Mouse (Mus musculus) lung, embryonic 16.5 days (tissue): ENCODE results near the gene Pten. TPM values are rescaled to one million over a fixed set of nuclear protein-coding genes. Genes with fewer than 3 reads are reported as not detected.
A peak's percentile ranks its signal among the peaks of the same experiment; 100 is the strongest.

ENCODE experiments used
- ATAC-seq: fragments of 200-750 bp; cut with Nextera tagmentation; 2 replicates; pipeline ENCODE4 v1.8.0; 2017; ENCODE audit warnings: low read depth, mild to moderate bottlenecking, moderate library complexity
- H3K27ac ChIP-seq: fragments of 300-500 bp; sonication (generic); 2 replicates; pipeline ENCODE4 v1.5.1; 2014; ENCODE audit warnings: mild to moderate bottlenecking, control low read depth, low read length
- H3K27me3 ChIP-seq: fragments of 300-500 bp; sonication (generic); 2 replicates; pipeline ENCODE4 v1.6.1; 2014; ENCODE audit warnings: low read depth, low read length, mixed read lengths; ENCODE audit not compliant: control insufficient read depth, insufficient read depth
- H3K36me3 ChIP-seq: fragments of 300-500 bp; sonication (generic); 2 replicates; pipeline ENCODE4 v1.6.1; 2014; ENCODE audit warnings: low read length; ENCODE audit not compliant: control insufficient read depth, insufficient read depth
- H3K4me1 ChIP-seq: fragments of 300-500 bp; sonication (generic); replicated peaks from 2 replicates; pipeline ENCODE4 v1.6.1; 2014; ENCODE audit warnings: low read length, mixed read lengths; ENCODE audit not compliant: control insufficient read depth, insufficient read depth
- H3K4me2 ChIP-seq: fragments of 300-500 bp; sonication (generic); 2 replicates; pipeline ENCODE4 v1.6.1; 2014; ENCODE audit warnings: low read depth, low read length, control low read depth
- H3K4me3 ChIP-seq: fragments of 300-500 bp; sonication (generic); 2 replicates; pipeline ENCODE4 v1.5.1; 2014; ENCODE audit warnings: mild to moderate bottlenecking, low read length, control low read depth
- H3K9ac ChIP-seq: fragments of 300-500 bp; sonication (generic); 2 replicates; pipeline ENCODE4 v1.6.1; 2014; ENCODE audit warnings: low read length, control low read depth
- H3K9me3 ChIP-seq: fragments of 300-500 bp; sonication (generic); 2 replicates; pipeline ENCODE4 v1.6.1; 2016; ENCODE audit warnings: low read length; ENCODE audit not compliant: control insufficient read depth
- WGBS: fragments of 180-500 bp; shearing (Covaris S2); extraction: QIAGEN DNeasy Blood & Tissue Kit; methylation state at CpG from one replicate; pipeline ENCODE4 v1.1.7; 2014; 5-methylcytosine and 5-hydroxymethylcytosine counted together
- polyA plus RNA-seq: library from polyadenylated mRNA; unstranded; fragments of >200 nt; fragmentation: Nextera tagmentation; extraction: Ambion mirVana; gene quantifications from 2 replicates; pipeline ENCODE4 v1.2.1, GENCODE M21; 2015

Gene Pten
- polyA plus RNA-seq, 1 experiment from 2014 or later = 9.5 TPM

DNA sequence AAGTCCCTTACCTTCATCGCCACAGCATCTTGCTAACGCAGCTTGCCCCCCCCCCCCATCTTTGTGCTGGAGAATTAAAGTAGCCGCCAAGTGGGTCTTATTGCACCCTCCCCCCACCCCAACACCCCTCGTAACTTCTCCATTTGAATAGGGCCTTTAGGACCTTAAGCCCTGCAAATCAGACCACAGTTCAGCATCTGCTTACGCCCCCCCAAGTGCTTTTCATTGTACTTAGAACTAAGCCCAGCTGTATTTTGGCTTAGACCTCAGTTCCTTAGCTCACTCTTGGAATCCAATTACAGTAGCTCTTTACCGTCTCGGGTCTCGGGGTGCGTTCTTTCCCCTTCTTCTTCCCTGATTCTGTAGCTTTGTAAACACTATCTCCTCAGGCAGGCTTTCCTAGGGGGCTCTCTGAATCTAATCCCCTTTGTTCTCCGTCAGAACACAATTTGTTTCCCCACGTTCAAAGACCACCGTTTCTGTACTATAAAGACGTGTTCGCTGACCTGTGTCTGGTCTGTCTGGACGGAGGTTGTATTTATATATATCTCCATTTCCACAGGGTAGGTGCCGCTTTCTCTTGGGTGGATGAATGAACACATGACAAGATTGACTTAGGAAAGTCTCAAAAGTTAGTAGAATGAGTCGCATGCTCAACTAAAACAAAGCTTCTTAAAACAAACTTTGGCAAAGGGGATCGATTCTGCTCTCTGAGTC, 110.0 kb downstream of the Pten start:
- H3K27me3 ChIP-seq = no peaks in the 10 kb centered on the region
- H3K27ac ChIP-seq = no peak overlapping the region
- H3K9me3 ChIP-seq = no peaks in the 10 kb centered on the region
- peak overlapping the region; percentile 2; the same call in 1 of the 2 replicates for H3K4me3 ChIP-seq
- no peaks in the 10 kb centered on the region for H3K36me3 ChIP-seq
- H3K9ac ChIP-seq = no peak overlapping the region
- peak overlapping the region; percentile 45 for H3K4me2 ChIP-seq
- WGBS = 13% methylated on average over 18 of the region's 18 CpGs
- ATAC-seq = no peak
- peaks cover 4% of the 10 kb centered on the region; the same call in 1 of the 2 replicates for H3K4me1 ChIP-seq

DNA sequence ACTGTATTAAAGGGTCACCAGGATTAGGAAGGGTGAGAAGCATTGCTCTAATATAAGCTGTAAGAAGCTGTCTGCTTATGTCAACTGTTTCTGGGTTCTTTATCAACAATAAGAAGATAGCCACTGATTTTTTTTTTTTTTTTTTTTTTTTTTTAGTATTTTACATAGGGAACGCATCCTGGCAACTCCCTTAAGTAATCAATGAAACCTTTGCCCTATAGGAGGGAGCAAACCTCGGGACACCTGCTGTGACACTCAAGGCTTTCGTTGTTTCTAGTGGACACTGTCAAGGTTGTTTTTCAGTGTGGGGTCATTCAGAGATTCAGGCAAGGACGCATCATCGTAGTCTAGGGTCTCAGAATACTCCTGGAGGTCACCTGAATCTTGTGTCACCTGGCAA, 111.3 kb downstream of the Pten start:
- Histone ChIP-seq H3K9ac (no peak overlapping the region), H3K27ac (no peak overlapping the region), H3K4me2 (no peak overlapping the region), H3K36me3 (no peaks in the 10 kb centered on the region), H3K4me1 (peaks cover 4% of the 10 kb centered on the region; the same call in 1 of the 2 replicates), H3K27me3 (no peaks in the 10 kb centered on the region), H3K9me3 (no peaks in the 10 kb centered on the region), H3K4me3 (no peak overlapping the region)
- no peak for ATAC-seq
- 61% methylated on average over 5 of the region's 5 CpGs for WGBS

DNA sequence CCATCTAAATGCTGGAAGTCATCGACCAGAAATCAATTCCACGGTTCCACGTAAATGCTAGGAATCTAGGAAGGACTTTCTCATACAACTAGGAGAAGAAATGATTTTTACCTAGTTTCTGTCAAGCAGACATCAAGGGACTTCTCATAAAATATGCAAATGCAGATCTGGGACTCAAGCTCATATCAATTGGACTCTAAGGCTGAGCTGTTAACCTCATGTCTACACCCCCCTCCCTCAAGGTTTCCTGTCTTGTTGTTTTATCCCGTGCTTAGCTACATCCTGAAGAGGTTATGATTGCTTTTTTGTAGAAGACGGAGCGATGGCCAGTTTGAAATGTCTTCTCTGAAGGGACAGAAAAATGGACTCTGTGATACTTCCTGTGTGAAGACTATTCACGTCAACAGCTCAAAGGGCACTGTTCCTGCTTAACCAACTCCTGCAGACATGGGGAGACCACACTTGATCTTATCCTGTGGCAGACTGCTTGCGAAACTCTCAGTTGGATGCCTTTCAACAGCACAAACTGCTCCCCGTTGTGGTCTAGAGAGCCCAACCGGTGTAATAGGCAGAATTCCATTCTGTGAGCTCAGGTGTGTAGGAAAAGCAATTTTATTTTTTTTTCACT, 111.9 kb downstream of the Pten start:
- H3K9me3 ChIP-seq = no peaks in the 10 kb centered on the region
- H3K9ac ChIP-seq = no peak overlapping the region
- H3K27ac ChIP-seq = no peak overlapping the region
- no peaks in the 10 kb centered on the region for H3K36me3 ChIP-seq
- 30% methylated on average over 10 of the region's 10 CpGs for WGBS
- H3K4me3 ChIP-seq = no peak overlapping the region
- no peaks in the 10 kb centered on the region for H3K27me3 ChIP-seq
- H3K4me1 ChIP-seq = peaks cover 4% of the 10 kb centered on the region; the same call in 1 of the 2 replicates
- H3K4me2 ChIP-seq = 0 out of 2 replicates have a peak overlapping the region, but pooled peaks have one; percentile 2
- peak; percentile 49; the same call in 1 of the 2 replicates for ATAC-seq

DNA sequence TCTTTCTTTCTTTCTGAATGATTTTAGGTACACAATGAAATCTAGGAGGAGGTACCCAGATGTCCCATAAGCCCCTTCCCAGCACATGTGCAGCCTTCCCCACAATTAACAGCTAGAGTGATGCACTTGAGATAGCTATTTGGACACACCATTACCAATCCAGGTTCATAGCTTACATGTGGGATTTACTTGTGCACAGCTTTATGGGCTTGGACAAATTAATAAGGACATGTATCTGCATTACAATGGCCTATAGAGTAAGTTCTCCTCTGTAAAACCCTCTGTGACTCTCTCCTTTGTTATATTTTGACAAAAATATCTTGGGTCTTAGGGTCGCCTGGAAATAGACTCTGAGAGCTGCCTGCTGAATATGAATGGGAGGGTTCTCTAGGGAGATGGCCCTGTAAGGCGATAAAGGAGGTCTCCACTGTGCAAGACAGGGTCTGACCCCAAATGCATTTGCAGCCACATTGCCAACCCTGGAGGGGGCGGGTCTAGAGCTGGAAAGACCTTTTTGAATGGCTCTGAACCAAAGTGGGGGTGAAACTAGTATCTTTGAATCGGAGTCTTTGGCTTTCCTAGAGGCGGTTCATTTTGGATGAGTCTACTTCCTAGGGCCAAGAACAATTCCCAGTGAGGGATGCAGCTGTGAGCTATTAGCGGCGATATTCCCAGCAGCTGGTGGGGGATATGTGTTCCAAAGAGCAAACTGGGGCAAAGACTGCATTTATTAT, 116.8 kb downstream of the Pten start:
- no peaks in the 10 kb centered on the region for H3K27me3 ChIP-seq
- WGBS = 66% methylated on average over 7 of the region's 7 CpGs
- no peak for ATAC-seq
- H3K9ac ChIP-seq = no peak overlapping the region
- H3K36me3 ChIP-seq = no peaks in the 10 kb centered on the region
- H3K4me3 ChIP-seq = no peak overlapping the region
- no peak overlapping the region for H3K4me2 ChIP-seq
- no peak overlapping the region for H3K27ac ChIP-seq
- peaks cover 4% of the 10 kb centered on the region; the same call in 1 of the 2 replicates for H3K4me1 ChIP-seq
- H3K9me3 ChIP-seq = no peaks in the 10 kb centered on the region

Other genes starting within 250 kb of the Pten start
- gene Papss2, start 161.7 kb upstream of the Pten start, polyA plus RNA-seq = 3.1 and 3.4 TPM in 2 replicates
- gene Atad1, start 17.7 kb upstream of the Pten start, polyA plus RNA-seq = 57.9 and 62.8 TPM in 2 replicates